Mouse (Mus musculus) B cell, adult 2 months (primary cell): Measurements from ENCODE around the gene Ppp2r5e.
"Not testable (repeated sequence)": the region's sequence is repeated elsewhere in the genome, so short reads cannot be mapped to it uniquely, and the experiment has no call there.

Experiments
- DNase-seq, 2 experiments: peaks; one replicate each; pipeline ENCODE4 v3.0.0; 2022

The Ppp2r5e gene

DNA sequence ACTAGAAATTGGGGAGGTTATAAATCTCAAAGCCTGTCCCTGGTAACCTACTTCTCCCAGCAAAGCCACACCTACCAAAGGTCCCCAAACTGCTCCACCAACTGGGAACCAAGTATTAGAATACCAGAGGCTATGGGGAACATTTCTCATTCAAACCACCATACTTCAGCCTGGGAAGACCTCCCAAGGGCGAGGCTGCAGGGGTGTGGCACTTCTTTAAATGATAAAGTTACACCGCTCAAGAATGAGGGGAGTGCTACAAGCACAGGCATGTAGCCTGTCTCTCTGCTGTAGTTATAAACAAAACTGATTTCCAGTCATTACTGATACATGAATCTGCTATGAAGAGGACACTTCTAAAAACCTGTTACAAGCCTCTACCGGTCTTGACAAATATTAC is 113.3 kb downstream of the Ppp2r5e start:
- DNase-seq: no peak

DNA sequence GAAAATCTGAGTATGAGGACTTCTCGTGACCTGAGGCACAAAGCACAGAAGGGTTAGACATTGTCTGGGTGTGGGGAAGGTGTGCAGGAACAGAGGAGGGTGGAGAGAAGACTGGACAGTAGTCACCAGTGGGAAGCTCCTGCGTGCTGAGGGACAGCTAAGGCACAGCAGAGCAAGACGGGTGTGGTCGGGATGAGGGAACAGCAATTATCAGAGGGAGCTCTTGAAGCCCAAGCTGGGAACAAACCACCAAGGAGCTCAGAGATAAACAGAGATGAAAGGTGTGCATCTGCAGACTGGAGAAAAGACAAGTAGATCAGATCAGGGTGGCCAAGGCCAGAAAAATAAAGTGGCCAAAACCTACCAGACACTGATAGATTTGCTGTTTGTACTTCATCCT is 114.0 kb downstream of the Ppp2r5e start:
- DNase-seq: no peak

DNA sequence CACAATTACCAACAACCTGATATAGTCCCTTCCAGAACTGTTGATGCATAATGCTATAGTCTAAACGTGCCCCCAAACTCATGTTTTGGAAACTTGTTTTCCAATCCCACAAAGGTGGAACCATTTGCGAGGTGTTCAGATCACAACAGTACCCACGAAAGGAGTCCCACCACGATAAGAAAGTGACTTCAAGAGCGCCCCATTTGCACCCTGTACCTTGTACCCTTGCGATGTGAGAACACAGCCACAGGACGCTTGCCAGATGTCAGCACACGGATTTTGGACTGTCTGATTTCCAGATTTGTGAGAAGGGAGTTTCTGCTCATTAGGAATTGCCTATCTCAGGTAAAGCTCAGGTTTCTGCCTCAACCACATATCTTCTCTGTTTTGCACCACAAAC is 116.0 kb downstream of the Ppp2r5e start:
- no peak for DNase-seq

DNA sequence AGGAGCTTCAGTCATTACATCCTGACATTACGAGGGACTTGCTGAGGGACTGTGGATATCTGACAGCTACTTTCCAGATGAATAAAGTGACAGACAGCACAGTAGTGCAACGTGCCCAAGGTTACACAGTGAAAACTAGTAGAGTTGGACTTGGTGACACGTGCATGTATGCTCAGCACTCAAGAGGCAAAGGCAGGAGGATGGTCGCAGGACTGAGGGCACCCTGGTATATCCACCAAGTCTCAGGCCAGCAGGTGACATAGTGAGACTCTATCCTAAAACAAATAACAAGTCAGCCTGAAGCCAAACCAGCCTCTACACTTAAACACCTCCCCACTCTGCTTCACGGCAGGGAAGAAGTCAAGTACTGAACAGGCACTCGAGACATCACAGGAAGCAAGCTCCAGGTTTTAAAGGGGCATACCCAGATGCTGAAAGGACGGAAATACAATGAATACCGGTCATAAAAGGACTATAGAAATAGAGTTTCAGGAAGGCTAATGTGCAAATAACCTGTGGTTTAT is 116.6 kb downstream of the Ppp2r5e start:
- DNase-seq: no peak

DNA sequence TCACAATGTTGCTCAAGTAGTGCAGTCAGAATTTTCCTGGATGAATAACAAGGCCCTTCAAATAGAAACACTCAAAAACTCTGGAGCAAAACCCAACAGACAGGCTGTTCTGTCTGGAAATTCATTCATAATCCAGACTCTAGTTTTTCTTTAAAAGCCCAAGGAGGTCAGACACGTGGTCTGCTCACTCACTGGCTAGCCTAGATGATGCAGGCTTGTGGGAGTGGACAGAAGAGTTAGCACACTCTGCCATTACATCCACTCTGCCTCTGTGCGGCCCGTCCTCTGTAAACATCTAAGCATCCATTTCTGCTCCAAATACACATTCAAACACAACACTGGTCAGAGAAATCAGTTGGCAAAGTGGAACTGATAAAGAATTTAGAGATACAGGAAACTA is 117.4 kb downstream of the Ppp2r5e start:
- DNase-seq: no peak

DNA sequence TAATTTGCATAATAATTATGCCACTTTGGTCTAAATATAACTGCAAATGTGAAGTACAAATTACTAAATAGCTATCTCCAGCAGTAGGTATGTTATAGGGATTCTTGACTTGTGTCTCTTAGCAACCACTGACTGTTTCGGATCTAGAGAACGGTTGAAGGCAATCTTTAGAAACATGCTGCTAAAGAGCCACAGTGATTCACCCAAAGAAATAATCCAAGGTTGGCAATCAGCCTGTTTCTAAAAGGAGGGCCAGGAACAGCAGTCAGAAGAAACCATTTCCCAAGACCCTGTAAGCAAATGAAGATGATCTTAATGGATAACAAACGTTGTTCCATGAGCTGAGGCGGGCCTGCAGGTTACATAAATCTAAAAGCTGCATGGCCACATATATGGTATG is 117.9 kb downstream of the Ppp2r5e start:
- no peak for DNase-seq

DNA sequence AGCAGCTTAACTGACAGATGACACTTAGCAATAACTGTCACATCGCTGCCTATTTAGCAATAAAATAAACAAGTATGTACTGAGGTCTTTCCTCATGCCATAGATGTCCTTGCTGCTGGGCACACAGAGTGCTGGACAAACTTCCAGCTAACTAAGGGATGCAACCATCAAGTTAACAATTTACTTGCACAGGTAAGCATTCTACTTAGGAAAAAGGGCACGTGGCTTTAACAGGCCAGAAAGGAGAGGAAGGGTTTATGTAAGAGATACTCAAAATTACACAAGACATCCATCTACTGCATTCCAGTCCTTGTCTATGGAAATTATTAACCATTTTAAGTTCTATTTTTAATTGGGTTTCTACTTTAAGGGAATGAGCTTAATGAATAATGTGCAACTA is 123.0 kb downstream of the Ppp2r5e start:
- DNase-seq: no peak

DNA sequence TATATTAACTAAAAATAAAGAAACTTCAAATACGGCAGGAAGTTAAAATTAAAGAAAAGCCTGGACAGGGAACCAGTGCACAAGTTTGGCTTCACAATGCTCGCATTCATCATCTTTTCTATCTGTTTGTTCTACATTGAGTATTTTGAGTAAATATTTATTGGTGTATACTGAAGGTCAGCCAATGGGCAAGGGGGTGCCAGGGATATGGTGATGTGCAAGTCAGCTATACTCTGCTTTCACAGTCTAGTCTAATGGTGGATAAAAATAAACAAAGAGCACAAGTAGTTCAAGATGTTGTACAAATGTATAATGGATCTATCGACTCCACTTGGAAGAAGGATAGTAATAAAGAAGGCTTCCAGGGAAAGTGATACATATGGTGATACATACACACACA is 123.9 kb downstream of the Ppp2r5e start:
- no peak for DNase-seq

DNA sequence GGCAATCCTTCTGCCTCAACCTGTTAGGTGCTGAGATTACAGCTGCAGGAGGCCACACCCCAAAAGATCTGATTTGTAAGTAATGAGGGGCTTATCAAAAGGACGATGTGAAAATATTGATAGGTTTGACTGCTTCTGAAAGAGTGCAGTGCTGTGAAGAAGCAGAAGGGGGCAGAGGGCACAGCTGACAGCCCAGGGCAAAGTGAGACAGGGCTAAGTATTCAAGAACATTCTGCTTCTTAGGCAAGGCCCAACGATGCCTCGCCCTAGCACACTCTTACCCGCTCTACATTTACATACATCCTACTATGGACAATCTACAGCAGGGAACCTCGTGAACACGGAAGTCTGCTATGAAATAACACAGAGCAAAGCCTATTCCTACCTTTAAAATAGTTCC is 128.2 kb downstream of the Ppp2r5e start:
- no peak for DNase-seq

DNA sequence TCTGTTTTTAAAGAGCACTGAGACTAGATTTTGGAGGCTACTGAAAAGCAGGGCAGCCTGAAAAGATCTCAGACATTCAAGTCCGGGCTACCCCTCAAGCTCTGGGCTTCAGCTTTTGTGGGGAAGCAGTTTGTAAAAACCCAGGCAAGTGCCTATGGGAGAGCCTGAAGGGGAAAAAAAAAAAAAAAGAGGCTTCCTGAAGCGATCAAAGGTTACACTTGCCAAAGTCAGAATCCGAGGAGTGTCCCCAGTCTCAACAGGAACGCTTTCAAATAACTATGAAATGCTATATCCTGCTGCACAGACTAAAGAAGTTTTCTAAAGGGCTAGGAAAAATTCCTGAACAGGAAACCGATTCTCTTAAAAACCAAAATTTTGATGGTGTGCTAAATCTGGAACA is 128.9 kb downstream of the Ppp2r5e start:
- no peak for DNase-seq

DNA sequence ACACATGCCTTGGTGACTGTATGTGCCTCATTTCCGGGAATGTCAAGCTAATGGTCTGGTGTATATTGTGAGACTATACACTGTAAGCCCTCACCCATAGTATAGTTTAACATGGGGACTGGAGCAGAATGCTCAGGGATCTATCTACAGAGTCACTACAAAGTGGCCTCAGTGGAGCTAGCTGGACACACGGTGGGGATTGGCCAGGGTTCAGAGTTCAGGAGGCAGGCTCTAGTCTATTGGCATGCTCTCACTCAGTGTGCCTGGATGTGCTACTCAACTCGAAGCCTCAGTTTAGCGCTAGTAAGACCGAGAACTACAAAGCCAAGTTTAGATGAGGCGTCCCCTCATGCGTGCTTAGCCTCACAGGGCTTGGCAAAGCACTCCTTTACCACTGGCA is 129.8 kb downstream of the Ppp2r5e start:
- DNase-seq: no peak

DNA sequence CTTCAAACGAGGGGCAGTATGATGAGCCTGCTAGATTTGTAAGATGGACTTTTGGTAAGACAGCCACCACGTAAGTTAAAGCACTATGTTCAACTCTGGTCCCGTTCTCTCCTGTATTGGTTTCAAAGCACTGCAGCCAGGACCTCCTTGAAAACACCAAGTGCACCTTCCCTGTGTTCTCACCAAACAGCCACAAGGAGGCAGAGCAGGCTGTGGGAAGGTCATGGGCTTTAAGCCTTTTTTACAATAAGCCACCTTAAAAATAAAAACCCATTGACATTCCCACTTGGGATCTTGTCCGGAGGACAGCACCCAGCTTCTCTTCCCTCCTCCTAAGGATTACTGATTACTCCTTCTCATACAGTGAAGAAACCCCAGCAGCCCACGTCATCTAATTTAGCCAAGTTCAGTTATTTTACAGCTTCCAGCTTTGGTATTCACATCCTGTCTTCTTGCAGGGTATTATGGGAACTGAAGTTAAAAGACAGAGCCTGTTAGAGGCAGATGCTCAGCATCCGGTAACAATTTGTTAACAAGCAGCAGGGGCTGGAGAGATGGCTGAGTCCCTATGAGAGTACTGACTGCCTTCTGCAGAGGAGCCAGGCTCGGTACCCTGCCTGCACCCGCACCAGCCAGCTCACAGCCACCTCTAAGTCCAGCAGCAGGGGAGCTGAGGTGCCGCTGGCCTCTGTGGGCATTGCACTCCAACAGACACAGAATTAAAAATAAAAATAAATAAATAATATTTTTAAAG is 131.9 kb downstream of the Ppp2r5e start:
- DNase-seq: peak in 1 of 2 experiments; percentile 3

DNA sequence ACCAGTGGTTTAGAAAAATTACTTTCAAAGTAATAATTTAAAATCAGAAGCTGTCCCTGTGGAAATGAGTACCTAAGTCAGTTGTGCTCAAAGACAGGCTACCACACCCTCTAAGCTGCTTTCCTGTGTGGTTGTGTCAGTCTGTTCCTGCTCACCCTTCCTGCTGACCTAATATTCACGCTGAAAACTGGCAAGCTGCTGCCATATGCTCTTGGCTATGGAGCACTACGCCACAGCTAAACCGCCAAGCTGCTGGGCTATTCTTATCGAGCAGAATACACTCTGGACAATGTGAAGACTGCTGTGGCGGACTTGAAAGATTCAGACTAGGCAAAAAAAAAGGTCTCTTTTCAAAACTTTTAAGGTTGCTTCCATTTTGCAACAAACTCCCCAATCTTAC is 135.5 kb downstream of the Ppp2r5e start:
- DNase-seq: no peak

DNA sequence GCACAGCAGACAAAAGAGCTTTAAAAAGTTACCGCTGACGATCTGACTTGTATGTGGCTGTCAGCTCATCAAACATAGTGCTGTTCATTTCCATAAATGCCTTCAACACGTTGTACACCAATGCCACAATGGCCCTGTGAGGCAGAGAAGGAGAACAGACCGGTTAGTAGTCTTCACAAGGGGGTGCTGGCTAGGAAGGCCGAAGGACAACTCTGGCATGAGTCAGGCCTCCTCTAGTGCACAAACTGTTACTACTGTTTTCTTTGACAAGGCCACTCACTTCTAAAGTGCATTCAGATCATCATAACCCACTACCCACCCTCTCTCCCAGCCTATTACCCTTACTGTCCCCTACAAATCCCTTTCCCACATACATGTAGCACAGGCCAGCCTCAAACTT is 136.4 kb downstream of the Ppp2r5e start:
- DNase-seq: no peak

DNA sequence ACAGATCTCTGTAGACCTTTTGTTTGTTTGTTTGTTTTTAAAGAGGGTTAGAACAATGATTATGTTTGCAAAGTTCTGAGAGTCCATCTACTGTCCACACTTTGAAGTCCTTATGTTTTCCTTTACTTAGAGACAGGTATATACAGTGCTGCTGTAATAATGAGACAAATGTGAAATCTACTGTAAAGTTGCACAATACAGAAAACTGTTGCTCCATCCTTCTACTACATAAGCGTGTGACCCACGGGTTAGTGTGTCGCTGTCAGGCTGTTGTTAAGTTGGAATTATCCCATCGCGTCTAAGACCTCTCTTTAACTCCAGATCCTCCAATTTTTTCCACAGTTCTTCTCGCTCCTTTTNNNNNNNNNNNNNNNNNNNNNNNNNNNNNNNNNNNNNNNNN is 142.6 kb downstream of the Ppp2r5e start:
- no peak for DNase-seq

DNA sequence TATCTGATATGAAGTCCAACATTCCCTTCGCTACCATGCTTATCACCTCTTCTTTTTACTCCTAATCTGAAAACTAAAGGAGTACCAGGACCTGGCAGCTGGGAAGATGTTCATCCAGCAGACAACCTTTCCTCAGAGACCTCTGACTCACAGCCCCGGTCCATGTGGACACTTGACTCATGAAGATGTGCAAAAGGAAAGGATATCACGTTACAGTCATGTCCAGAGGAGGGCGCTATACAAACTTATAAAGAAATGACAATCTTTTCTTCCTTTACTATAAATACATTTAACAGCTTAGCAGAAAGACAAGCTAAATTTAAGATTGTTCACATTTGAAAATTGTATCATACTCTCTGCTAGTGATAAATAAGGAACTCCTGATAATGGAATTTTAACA is 143.0 kb downstream of the Ppp2r5e start:
- peak; percentile 10 to 14 for DNase-seq

DNA sequence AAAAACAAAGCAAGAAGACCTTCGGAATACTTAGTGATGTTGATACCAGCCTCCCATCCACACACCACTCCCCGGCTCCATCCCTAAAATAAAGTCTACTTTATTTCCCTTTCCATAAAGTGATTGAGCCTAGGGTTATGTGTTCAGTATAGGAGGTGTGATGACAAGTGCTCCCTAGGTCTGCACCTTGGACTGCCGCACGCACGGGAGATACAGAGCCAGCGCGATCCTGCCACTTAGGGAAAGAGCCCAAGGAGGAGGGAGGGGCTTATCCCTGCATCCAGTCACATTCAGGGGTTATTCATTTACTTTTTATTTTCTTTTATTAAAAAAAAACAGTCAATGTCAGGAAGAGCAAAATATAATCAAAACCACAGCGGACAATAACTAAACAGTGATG is 145.5 kb downstream of the Ppp2r5e start:
- DNase-seq: no peak

DNA sequence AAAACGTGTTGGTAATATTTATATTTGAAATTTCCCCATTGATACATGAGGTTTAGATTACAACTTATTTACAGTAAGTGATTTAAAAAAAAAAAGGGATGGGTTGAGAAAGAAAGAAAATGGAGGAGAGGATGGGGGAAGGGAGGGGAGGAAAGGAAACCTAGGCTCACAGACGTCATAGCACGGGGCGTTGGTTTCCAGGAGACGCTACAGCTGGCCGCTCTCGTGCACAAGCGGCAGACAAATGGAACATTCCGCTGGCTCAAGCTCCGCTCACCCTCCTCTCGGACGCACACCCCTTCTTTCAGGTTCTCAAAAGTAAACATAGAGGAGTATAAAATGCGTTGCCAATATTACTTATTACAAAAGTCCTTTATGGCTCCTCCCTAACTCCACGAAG is 146.0 kb downstream of the Ppp2r5e start:
- DNase-seq: peak in 1 of 2 experiments; percentile 8

DNA sequence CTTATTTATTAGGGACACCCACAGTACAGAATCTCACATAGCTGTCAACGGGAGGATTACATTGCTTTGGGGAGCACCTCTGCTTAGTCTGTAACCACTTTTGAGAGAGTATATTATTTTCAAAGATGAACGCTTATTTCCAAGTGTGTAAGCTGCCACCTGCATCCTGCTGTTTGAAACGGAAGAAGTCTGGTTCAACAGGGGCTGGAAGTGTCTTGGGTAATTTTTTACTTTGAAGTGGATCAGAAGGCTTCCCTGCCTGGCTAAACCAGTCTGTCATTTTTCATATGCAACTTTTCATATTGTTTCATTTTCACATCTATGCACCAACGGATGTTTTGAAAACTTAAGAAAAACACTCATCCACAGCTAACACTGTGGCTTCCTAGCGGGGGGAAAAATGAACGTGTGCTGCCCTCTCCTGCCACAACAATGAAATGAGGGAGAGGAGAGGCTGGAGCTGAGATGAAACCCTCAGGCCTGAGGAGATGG is 146.5 kb downstream of the Ppp2r5e start:
- no peak for DNase-seq

DNA sequence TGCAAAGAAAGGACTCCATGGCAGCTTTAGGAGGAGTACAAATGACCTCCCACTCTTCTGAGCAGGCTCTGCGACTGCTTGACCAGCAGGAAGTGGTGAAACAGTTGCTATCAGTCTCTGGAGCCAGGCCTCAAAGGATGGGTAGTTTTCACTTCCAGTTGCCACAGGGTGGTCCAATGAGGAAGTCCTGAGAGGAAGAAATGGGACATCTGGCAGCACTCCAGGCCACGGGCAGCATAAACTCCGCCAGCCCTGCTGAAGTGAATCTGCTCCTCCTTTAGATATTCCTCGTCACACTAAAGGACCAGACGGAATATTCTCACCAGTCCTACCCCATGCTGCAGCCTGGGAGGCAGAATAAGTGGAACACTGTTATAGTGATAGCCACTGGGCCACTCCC is 147.1 kb downstream of the Ppp2r5e start:
- DNase-seq: no peak

DNA sequence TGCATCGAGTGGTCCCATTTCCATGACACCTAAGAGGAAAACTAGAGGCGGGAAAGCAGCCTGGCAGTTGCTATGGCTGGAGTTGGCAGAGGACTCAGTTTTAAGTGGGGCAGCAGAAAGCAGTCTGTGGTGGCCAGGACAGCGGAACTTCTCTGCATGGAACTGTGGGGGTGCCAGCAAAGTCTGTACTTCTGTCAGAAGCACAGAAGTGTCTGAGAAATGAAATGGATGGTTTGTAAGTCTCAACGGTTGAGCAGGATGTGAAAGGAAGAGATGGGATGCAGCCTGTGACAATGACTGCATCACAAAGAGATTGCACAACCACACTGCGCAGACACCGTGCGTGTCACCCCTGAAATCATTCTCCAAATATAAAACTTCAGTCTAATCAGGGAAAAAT is 149.8 kb downstream of the Ppp2r5e start:
- DNase-seq: no peak

DNA sequence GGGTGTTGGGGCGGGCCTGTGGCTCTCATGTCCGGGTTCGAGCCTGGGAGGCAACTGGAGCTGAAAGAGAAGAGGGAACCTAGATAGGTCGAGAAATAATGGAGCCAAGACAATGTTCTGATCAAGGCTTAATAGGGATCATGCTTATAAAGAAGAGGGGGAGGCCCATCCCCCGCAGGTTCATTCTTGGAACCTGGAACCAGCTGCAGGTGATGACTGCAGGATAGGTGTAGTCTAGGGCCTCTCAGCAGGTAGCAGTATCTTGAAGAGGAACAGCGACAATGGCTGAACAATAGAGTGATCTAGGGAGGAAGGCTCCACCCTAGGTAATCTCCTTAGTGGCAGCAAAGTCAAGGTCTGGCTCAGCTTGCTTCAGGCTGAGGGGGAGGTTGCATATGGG is 163.6 kb downstream of the Ppp2r5e start:
- DNase-seq: not testable (repeated sequence)

DNA sequence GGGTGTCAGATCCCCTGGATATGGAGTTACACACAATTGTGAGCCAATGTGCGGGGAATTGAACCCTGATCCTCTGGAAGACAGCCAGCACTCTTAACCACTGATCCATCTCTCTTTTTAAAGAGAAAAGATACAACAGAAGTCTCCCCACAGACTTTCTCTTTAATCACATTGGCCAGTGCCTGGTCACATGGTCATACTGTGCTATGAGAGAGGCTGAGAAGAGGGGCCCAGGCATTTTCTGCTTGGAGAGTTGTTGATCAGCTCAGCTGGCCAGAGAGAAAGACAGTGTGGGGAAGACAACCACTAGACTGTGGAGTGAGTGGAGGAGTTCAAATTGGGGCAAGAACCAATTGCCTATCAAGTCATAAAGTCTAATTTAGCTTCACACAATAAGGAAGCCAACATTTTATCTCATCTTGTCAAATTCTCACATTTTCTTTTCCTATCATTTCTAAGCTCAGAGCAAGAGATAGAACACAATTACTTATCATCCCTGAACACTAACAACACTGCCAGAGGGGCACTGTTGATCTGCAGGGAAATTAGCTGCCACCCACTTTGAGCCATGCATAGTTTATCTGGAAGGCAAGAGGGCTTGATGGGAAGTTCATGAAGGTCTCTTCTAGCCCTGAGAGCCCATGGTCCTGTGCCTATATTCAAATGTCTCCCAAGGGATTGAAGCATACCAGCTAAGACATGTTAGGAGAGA is 166.2 kb downstream of the Ppp2r5e start:
- no peak for DNase-seq

DNA sequence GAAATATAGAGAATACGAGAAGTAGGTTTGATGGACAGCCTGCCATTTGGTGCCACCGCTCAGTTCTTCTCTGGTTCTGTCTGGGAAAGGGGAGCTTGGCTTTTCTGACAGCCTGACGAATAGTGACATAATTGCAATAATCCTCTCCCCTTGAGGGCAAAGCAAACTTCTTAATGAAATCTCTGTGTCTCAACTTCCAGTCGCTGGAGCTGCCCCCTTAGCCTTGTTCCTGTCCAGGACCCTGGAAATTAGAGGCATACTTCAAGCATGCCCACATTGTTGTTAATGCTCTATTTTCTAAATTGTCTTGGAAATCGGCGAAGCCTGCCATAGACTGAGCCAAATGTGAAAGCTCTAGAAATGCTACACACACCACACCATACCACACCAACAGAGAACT is 167.3 kb downstream of the Ppp2r5e start:
- no peak for DNase-seq
